Mouse (Mus musculus) heart, postnatal 0 days (tissue): Measurements from ENCODE around the gene Slc7a5. TPM values are rescaled to one million over a fixed set of nuclear protein-coding genes. Genes with fewer than 3 reads are reported as not detected.
A peak's percentile ranks its signal among the peaks of the same experiment; 100 is the strongest.

Experiments
- ATAC-seq: fragments of 200-750 bp; cut with Nextera tagmentation; 2 replicates; pipeline ENCODE4 v1.8.0; 2017; ENCODE audit warnings: low read depth, moderate number of reproducible peaks, moderate library complexity; ENCODE audit not compliant: insufficient read depth
- DNase-seq: peaks from one replicate; pipeline ENCODE4 v3.0.0-alpha.2; 2016; ENCODE audit warnings: low spot score
- H3K27ac ChIP-seq: fragments of 300-500 bp; sonication (generic); 2 replicates; pipeline ENCODE4 v1.5.1; 2014; ENCODE audit warnings: low read depth, mild to moderate bottlenecking
- H3K27me3 ChIP-seq: fragments of 300-500 bp; sonication (generic); 2 replicates; pipeline ENCODE4 v1.6.1; 2014; ENCODE audit warnings: low read length, mixed read lengths; ENCODE audit not compliant: control insufficient read depth, insufficient read depth
- H3K36me3 ChIP-seq: fragments of 300-500 bp; sonication (generic); replicated peaks from 2 replicates; pipeline ENCODE4 v1.6.1; 2014; ENCODE audit warnings: low read length, mixed read lengths; ENCODE audit not compliant: control insufficient read depth, insufficient read depth
- H3K4me1 ChIP-seq: fragments of 300-500 bp; sonication (generic); 2 replicates; pipeline ENCODE4 v1.6.1; 2014; ENCODE audit warnings: antibody characterized with exemption; ENCODE audit not compliant: control insufficient read depth, insufficient read depth
- H3K4me2 ChIP-seq: fragments of 300-500 bp; sonication (generic); 2 replicates; pipeline ENCODE4 v1.6.1; 2014; ENCODE audit warnings: low read depth, mild to moderate bottlenecking, low read length, moderate library complexity
- H3K4me3 ChIP-seq: fragments of 300-500 bp; sonication (generic); 2 replicates; pipeline ENCODE4 v1.5.1; 2014; ENCODE audit warnings: low read depth, low read length
- H3K9ac ChIP-seq: fragments of 300-500 bp; sonication (generic); replicated peaks from 2 replicates; pipeline ENCODE4 v1.6.1; 2014; ENCODE audit warnings: low read depth, low read length, mixed read lengths
- H3K9me3 ChIP-seq: fragments of 300-500 bp; sonication (generic); replicated peaks from 2 replicates; pipeline ENCODE4 v1.6.1; 2016; ENCODE audit warnings: low read length; ENCODE audit not compliant: control insufficient read depth
- CTCF ChIP-seq: IDR thresholded peaks from 2 replicates; pipeline ENCODE4 v1.5.1; 2016; ENCODE audit warnings: antibody characterized with exemption, control low read depth, low read depth
- EP300 ChIP-seq: IDR thresholded peaks from 2 replicates; pipeline ENCODE4 v1.6.1; 2016; ENCODE audit warnings: antibody characterized with exemption, low read depth
- WGBS: fragments of 180-500 bp; shearing (Covaris S2); extraction: QIAGEN DNeasy Blood & Tissue Kit; methylation state at CpG from one replicate; pipeline ENCODE4 v1.1.7; 2014; 5-methylcytosine and 5-hydroxymethylcytosine counted together
- polyA plus RNA-seq: library from polyadenylated mRNA; unstranded; fragments of >200 nt; fragmentation: Nextera tagmentation; extraction: Ambion mirVana; gene quantifications from 2 replicates; pipeline ENCODE4 v1.2.1, GENCODE M21; 2015
- total RNA-seq: library from RNA; depleted of rRNA; stranded (reverse); fragments of >200 nt; gene quantifications from 2 replicates; pipeline ENCODE4 v1.2.3, GENCODE M21; 2014; ENCODE audit warnings: low replicate concordance

Gene Slc7a5
- total and polyA plus RNA-seq, 2 experiments from 2014 or later = 7.1 to 24.7 TPM

DNA sequence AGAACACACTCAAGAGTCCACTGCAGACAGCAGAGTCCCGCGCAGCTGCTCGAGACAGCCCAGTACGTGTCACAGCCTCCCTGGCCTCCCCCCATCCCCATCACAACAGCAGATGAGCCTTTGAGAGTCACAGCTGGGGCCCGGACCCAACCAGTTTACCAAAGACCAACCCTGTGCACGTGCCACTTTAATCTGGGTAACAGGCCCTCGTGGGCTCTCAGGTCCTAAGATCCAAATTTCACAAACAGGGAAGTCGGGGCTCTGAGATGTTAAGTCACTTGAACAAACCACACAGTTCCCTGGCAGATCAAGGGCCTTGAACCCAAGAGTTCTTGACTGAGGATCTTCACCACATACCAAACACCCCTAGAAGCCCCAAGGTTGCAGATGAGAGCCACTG is 14.1 kb upstream of the Slc7a5 start:
- no peak overlapping the region for H3K4me2 ChIP-seq
- no peaks in the 10 kb centered on the region for H3K27me3 ChIP-seq
- no peak for ATAC-seq
- no peaks in the 10 kb centered on the region for H3K36me3 ChIP-seq
- peak overlapping the region; percentile 28; the same call in 1 of the 2 replicates for H3K27ac ChIP-seq
- no peaks in the 10 kb centered on the region for H3K9me3 ChIP-seq
- H3K9ac ChIP-seq = no peak overlapping the region
- H3K4me1 ChIP-seq = 0 out of 2 replicates have a peak, but pooled peaks cover 3% of the 10 kb centered on the region
- 77% methylated on average over 8 of the region's 8 CpGs for WGBS
- H3K4me3 ChIP-seq = no peak overlapping the region
- TF ChIP-seq EP300 (no peak), CTCF (no peak)
- no peak for DNase-seq

DNA sequence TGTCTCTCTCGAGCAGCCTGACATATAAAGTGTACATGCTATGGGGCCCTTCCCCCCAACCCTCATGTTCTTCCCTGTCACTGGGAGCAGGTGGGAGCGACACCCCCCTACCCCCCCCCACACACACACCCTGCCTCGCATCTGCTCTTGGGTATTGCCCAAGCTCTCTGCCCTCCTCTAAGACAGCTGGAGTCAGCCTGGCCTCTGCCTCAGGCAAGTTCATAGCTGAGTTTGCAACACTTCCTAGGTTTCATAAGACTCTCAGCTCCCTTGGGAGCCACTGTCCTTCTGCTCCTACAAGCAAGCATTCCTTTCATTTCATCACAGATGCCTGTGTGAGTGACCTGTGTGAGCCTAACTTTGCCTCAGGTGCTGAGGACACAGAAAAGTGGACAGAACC is 12.2 kb upstream of the Slc7a5 start:
- no peak overlapping the region for H3K27ac ChIP-seq
- no peak for DNase-seq

DNA sequence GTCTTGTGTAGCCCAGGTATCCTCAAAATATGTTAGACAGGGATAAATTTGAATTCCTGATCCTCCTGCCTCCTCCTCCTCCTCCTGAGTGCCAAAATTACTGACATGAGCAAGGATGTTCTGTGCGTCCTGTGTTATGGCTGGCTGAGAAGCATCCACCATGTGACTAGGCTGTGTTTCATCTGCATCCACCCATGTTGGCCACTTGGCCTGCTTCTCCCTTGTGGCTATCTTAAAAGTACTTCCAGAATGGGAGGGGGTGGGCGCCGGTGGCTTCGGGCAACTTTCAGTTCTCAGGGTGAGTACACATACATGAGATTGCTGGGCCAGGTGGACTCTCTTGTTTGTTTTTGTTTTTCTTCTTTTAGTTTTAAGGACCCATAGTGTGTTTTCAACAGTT is 11.7 kb upstream of the Slc7a5 start:
- no peaks in the 10 kb centered on the region for H3K9me3 ChIP-seq
- 61% methylated on average over 4 of the region's 4 CpGs for WGBS
- 0 out of 2 replicates have a peak, but pooled peaks cover 3% of the 10 kb centered on the region for H3K4me1 ChIP-seq
- no peak for ATAC-seq
- no peak for TF ChIP-seq CTCF
- TF ChIP-seq EP300 = no peak
- no peak overlapping the region for H3K4me2 ChIP-seq
- DNase-seq = no peak
- no peaks in the 10 kb centered on the region for H3K27me3 ChIP-seq
- H3K4me3 ChIP-seq = no peak overlapping the region
- no peaks in the 10 kb centered on the region for H3K36me3 ChIP-seq
- H3K9ac ChIP-seq = no peak overlapping the region
- H3K27ac ChIP-seq = no peak overlapping the region

More for the DNA sequence above, 12.2 kb upstream of the Slc7a5 start:
- no peak for ATAC-seq
- Histone ChIP-seq H3K4me2 (no peak overlapping the region), H3K4me3 (no peak overlapping the region), H3K4me1 (0 out of 2 replicates have a peak, but pooled peaks cover 3% of the 10 kb centered on the region), H3K27me3 (no peaks in the 10 kb centered on the region), H3K9me3 (no peaks in the 10 kb centered on the region), H3K9ac (no peak overlapping the region), H3K36me3 (no peaks in the 10 kb centered on the region)
- no peak for TF ChIP-seq EP300
- no peak for TF ChIP-seq CTCF
- WGBS = 46% methylated on average over 3 of the region's 3 CpGs

DNA sequence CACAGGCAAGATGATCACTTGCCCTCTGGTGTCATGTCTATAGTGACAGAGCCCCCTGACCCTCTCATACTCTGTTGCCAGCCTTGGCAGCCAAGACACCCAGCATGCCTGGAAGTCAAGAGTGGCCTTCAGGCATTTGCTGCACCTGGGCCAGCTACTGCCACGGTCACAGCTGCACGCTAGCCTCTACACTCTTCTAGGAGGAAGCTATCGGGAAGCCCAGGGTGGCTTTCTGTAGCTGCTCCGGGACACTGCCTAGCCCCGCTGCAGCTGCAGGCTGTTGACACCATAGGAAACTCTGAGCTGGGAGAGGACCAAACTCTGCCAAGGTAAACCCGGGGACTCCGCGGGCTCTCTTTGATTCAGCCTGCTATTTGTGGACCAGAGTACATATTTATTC is 5.9 kb upstream of the Slc7a5 start:
- DNase-seq (peak; percentile 25), ATAC-seq (no peak)
- Histone ChIP-seq H3K36me3 (no peaks in the 10 kb centered on the region), H3K4me2 (no peak overlapping the region), H3K27ac (no peak overlapping the region), H3K9ac (no peak overlapping the region), H3K9me3 (no peaks in the 10 kb centered on the region), H3K4me3 (no peak overlapping the region), H3K4me1 (no peaks in the 10 kb centered on the region), H3K27me3 (no peaks in the 10 kb centered on the region)
- 59% methylated on average over 8 of the region's 8 CpGs for WGBS
- TF ChIP-seq CTCF (no peak), EP300 (no peak)

DNA sequence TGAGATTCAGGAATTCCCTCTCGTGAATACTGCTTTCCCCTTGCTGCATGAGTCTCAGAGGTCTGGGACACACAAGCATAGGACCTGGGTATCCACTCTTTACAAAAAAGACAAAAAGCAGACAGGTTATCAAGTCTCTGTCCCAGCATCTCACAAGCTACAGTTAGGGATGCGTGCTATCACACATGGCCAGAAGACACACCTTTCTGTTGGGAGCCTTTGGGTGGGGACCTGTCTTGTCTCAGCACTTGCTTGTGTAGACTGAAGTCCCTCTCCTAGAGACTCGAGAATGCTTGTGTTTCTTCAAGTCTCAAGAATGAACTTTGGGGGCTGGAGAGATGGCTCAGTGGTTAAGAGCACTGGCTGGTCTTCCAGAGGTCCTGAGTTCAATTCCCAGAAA is 5.3 kb upstream of the Slc7a5 start:
- 60% methylated on average over 3 of the region's 3 CpGs for WGBS
- no peak for DNase-seq

DNA sequence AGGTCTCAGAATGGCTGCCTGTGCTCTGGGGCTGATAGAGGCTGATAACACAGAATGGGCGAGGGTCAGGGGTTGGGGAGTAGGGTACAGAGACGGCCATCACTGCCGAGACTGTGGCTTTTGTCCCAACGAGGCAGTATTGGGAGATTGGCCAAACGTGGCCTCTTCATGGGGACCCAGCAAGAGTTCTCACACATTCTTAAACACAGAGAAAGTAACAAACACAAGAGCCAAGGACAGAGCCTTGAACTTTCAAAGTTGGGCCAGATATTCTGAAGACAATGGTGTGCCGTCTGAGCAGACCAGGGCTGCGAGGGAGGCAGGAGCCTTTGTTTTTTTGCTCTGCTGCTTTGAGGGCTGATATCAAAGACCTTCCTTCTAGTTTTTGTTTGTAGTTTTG is 4.5 kb upstream of the Slc7a5 start:
- no peak overlapping the region for H3K27ac ChIP-seq
- H3K36me3 ChIP-seq = no peaks in the 10 kb centered on the region
- no peaks in the 10 kb centered on the region for H3K9me3 ChIP-seq
- ATAC-seq = no peak
- peaks cover 6% of the 10 kb centered on the region for H3K4me1 ChIP-seq
- DNase-seq = no peak
- H3K4me2 ChIP-seq = no peak overlapping the region
- H3K9ac ChIP-seq = no peak overlapping the region
- no peaks in the 10 kb centered on the region for H3K27me3 ChIP-seq
- no peak for TF ChIP-seq EP300
- no peak for TF ChIP-seq CTCF
- H3K4me3 ChIP-seq = no peak overlapping the region
- 60% methylated on average over 7 of the region's 7 CpGs for WGBS

More for the DNA sequence above, 5.3 kb upstream of the Slc7a5 start:
- Histone ChIP-seq H3K4me1 (peaks cover 5% of the 10 kb centered on the region), H3K9me3 (no peaks in the 10 kb centered on the region), H3K4me3 (no peak overlapping the region), H3K36me3 (no peaks in the 10 kb centered on the region), H3K27me3 (no peaks in the 10 kb centered on the region), H3K9ac (no peak overlapping the region), H3K27ac (no peak overlapping the region), H3K4me2 (no peak overlapping the region)
- no peak for ATAC-seq
- TF ChIP-seq EP300 = no peak
- no peak for TF ChIP-seq CTCF
